Mouse (Mus musculus) limb, embryonic 10.5 days (tissue): Measurements from ENCODE around the gene Gm9903. TPM values are rescaled to one million over a fixed set of nuclear protein-coding genes. Genes with fewer than 3 reads are reported as not detected.

Source experiments
- DNase-seq: peaks from one replicate; pipeline ENCODE4 v3.0.0-alpha.2; 2017; ENCODE audit warnings: low spot score
- H3K27ac ChIP-seq: fragments of 300-500 bp; sonication (generic); 2 replicates; pipeline ENCODE4 v1.5.1; 2016; ENCODE audit warnings: mild to moderate bottlenecking
- H3K27me3 ChIP-seq: fragments of 300-500 bp; sonication (generic); 2 replicates; pipeline ENCODE4 v1.6.1; 2016; ENCODE audit warnings: low read depth, mild to moderate bottlenecking; ENCODE audit not compliant: poor library complexity, severe bottlenecking
- H3K36me3 ChIP-seq: fragments of 300-500 bp; sonication (generic); 2 replicates; pipeline ENCODE4 v1.6.1; 2016; ENCODE audit warnings: mild to moderate bottlenecking, moderate library complexity
- H3K4me1 ChIP-seq: fragments of 300-500 bp; sonication (generic); 2 replicates; pipeline ENCODE4 v1.6.1; 2016
- H3K4me3 ChIP-seq: fragments of 300-500 bp; sonication (generic); 2 replicates; pipeline ENCODE4 v1.5.1; 2016; ENCODE audit warnings: mild to moderate bottlenecking, moderate library complexity
- H3K9me3 ChIP-seq: fragments of 300-500 bp; sonication (generic); replicated peaks from 2 replicates; pipeline ENCODE4 v1.6.1; 2016; ENCODE audit warnings: mild to moderate bottlenecking
- WGBS: fragments of 180-500 bp; shearing (Covaris S2); methylation state at CpG from one replicate; pipeline ENCODE4 v1.1.7; 2016; 5-methylcytosine and 5-hydroxymethylcytosine counted together
- polyA plus RNA-seq: library from polyadenylated mRNA; unstranded; fragments of >200 nt; fragmentation: Nextera tagmentation; extraction: Ambion mirVana; gene quantifications from 2 replicates; pipeline ENCODE4 v1.2.1, GENCODE M21; 2016

Gm9903 gene
- polyA plus RNA-seq, 1 experiment from 2014 or later, result 0.91 TPM

- no peak overlapping the region for H3K27ac ChIP-seq
- no peak for DNase-seq
- 91% methylated on average over 3 of the region's 3 CpGs for WGBS
- peaks cover 34% of the 10 kb centered on the region for H3K36me3 ChIP-seq
- H3K4me3 ChIP-seq, result no peak overlapping the region
- H3K27me3 ChIP-seq, result no peaks in the 10 kb centered on the region
- no peaks in the 10 kb centered on the region for H3K9me3 ChIP-seq
- peaks cover 9% of the 10 kb centered on the region for H3K4me1 ChIP-seq
Measured at GRCm38 (mm10) chr5:33623766-33624165, 6.0 kb upstream of the Gm9903 start.

- no peaks in the 10 kb centered on the region for H3K9me3 ChIP-seq
- no peaks in the 10 kb centered on the region for H3K27me3 ChIP-seq
- H3K4me1 ChIP-seq, result peaks cover 26% of the 10 kb centered on the region
- no peak for DNase-seq
- peaks cover 22% of the 10 kb centered on the region for H3K36me3 ChIP-seq
- WGBS, result 63% methylated on average over 4 of the region's 4 CpGs
- no peak overlapping the region for H3K27ac ChIP-seq
- peak overlapping the region; percentile 76 for H3K4me3 ChIP-seq
Measured at GRCm38 (mm10) chr5:33627968-33628367, 1.8 kb upstream of the Gm9903 start.

GRCm38 (mm10) chr5:33628820-33629300 is 865 bp upstream of the Gm9903 start:
- H3K27ac ChIP-seq, result peak overlapping the region; percentile 91
- H3K36me3 ChIP-seq, result peaks cover 15% of the 10 kb centered on the region; the same call in 1 of the 2 replicates
- no peaks in the 10 kb centered on the region for H3K27me3 ChIP-seq
- DNase-seq, result peak; percentile 78
- whole genome bisulfite sequencing, result under 1% methylated on average over 24 of the region's 24 CpGs
- H3K4me1 ChIP-seq, result peaks cover 26% of the 10 kb centered on the region
- H3K9me3 ChIP-seq, result no peaks in the 10 kb centered on the region
- H3K4me3 ChIP-seq, result peak overlapping the region; percentile 76

- WGBS, result 6% methylated on average over 9 of the region's 9 CpGs
- peaks cover 17% of the 10 kb centered on the region for H3K36me3 ChIP-seq
- H3K27me3 ChIP-seq, result no peaks in the 10 kb centered on the region
- peaks cover 26% of the 10 kb centered on the region for H3K4me1 ChIP-seq
- H3K9me3 ChIP-seq, result no peaks in the 10 kb centered on the region
- H3K4me3 ChIP-seq, result peak overlapping the region; percentile 76
- DNase-seq, result no peak
- peak overlapping the region; percentile 91 for H3K27ac ChIP-seq
Measured at GRCm38 (mm10) chr5:33630061-33630460, 336 bp downstream of the Gm9903 start.

GRCm38 (mm10) chr5:33630615-33631014 is 890 bp downstream of the Gm9903 start:
- no peak for DNase-seq
- Histone ChIP-seq H3K27ac (peak overlapping the region; percentile 91; the same call in 1 of the 2 replicates), H3K36me3 (peaks cover 16% of the 10 kb centered on the region), H3K4me3 (peak overlapping the region; percentile 76), H3K9me3 (no peaks in the 10 kb centered on the region), H3K27me3 (no peaks in the 10 kb centered on the region), H3K4me1 (peaks cover 26% of the 10 kb centered on the region)
- WGBS, result 67% methylated on average over 4 of the region's 4 CpGs

- no peak for DNase-seq
- Histone ChIP-seq H3K9me3 (no peaks in the 10 kb centered on the region), H3K4me1 (peaks cover 26% of the 10 kb centered on the region), H3K36me3 (peaks cover 30% of the 10 kb centered on the region), H3K27ac (no peak overlapping the region), H3K4me3 (no peak overlapping the region), H3K27me3 (no peaks in the 10 kb centered on the region)
- 83% methylated on average over 1 of the region's 1 CpGs for WGBS
Measured at GRCm38 (mm10) chr5:33632526-33632925, 2.8 kb downstream of the Gm9903 start.

GRCm38 (mm10) chr5:33635361-33635760 is 5.6 kb downstream of the Gm9903 start:
- H3K36me3 ChIP-seq, result peaks cover 54% of the 10 kb centered on the region
- H3K4me3 ChIP-seq, result no peak overlapping the region
- no peak overlapping the region for H3K27ac ChIP-seq
- peaks cover 11% of the 10 kb centered on the region for H3K4me1 ChIP-seq
- WGBS, result 91% methylated on average over 3 of the region's 3 CpGs
- no peaks in the 10 kb centered on the region for H3K9me3 ChIP-seq
- DNase-seq, result no peak
- H3K27me3 ChIP-seq, result no peaks in the 10 kb centered on the region

GRCm38 (mm10) chr5:33637606-33638350 is 8.1 kb downstream of the Gm9903 start:
- Histone ChIP-seq H3K27me3 (no peaks in the 10 kb centered on the region), H3K9me3 (no peaks in the 10 kb centered on the region), H3K36me3 (peaks cover 79% of the 10 kb centered on the region), H3K27ac (no peak overlapping the region), H3K4me1 (no peaks in the 10 kb centered on the region), H3K4me3 (no peak overlapping the region)
- DNase-seq, result no peak
- 91% methylated on average over 3 of the region's 3 CpGs for WGBS

- DNase-seq, result no peak
Measured at GRCm38 (mm10) chr5:33638826-33639225, 9.1 kb downstream of the Gm9903 start.

GRCm38 (mm10) chr5:33640652-33641051 is 10.9 kb downstream of the Gm9903 start:
- DNase-seq, result peak; percentile 43
- H3K36me3 ChIP-seq, result peaks cover 94% of the 10 kb centered on the region
- no peak overlapping the region for H3K4me3 ChIP-seq
- H3K27ac ChIP-seq, result no peak overlapping the region
- H3K27me3 ChIP-seq, result no peaks in the 10 kb centered on the region
- no peaks in the 10 kb centered on the region for H3K4me1 ChIP-seq
- no peaks in the 10 kb centered on the region for H3K9me3 ChIP-seq
- 66% methylated on average over 3 of the region's 3 CpGs for WGBS

More at GRCm38 (mm10) chr5:33638826-33639225, 9.1 kb downstream of the Gm9903 start:
- H3K27me3 ChIP-seq, result no peaks in the 10 kb centered on the region
- H3K4me1 ChIP-seq, result no peaks in the 10 kb centered on the region
- peaks cover 89% of the 10 kb centered on the region for H3K36me3 ChIP-seq
- 68% methylated on average over 4 of the region's 4 CpGs for WGBS
- H3K9me3 ChIP-seq, result no peaks in the 10 kb centered on the region
- H3K27ac ChIP-seq, result no peak overlapping the region
- H3K4me3 ChIP-seq, result no peak overlapping the region

GRCm38 (mm10) chr5:33651017-33651416 is 21.3 kb downstream of the Gm9903 start:
- Histone ChIP-seq H3K36me3 (peaks cover 70% of the 10 kb centered on the region), H3K27ac (peak overlapping the region; percentile 99), H3K9me3 (no peaks in the 10 kb centered on the region), H3K27me3 (no peaks in the 10 kb centered on the region), H3K4me3 (peak overlapping the region; percentile 82), H3K4me1 (peaks cover 28% of the 10 kb centered on the region)
- DNase-seq, result no peak
- 20% methylated on average over 2 of the region's 2 CpGs for WGBS

- under 1% methylated on average over 11 of the region's 11 CpGs for WGBS
- H3K9me3 ChIP-seq, result no peaks in the 10 kb centered on the region
- H3K4me1 ChIP-seq, result peaks cover 33% of the 10 kb centered on the region
- peak overlapping the region; percentile 99 for H3K27ac ChIP-seq
- no peaks in the 10 kb centered on the region for H3K27me3 ChIP-seq
- H3K4me3 ChIP-seq, result peak overlapping the region; percentile 82
- no peak for DNase-seq
- H3K36me3 ChIP-seq, result peaks cover 65% of the 10 kb centered on the region
Measured at GRCm38 (mm10) chr5:33651541-33651920, 21.8 kb downstream of the Gm9903 start.

GRCm38 (mm10) chr5:33651921-33652782 is 22.4 kb downstream of the Gm9903 start, which contains the start of gene Slbp:
Gene Slbp, minus strand, starts transcription at chr5:33652574.
- DNase-seq, result peak; percentile 97
- no peaks in the 10 kb centered on the region for H3K27me3 ChIP-seq
- under 1% methylated on average over 82 of the region's 82 CpGs for WGBS
- no peaks in the 10 kb centered on the region for H3K9me3 ChIP-seq
- H3K4me3 ChIP-seq, result peak within 1 kb of the TSS; percentile 82
- peak within 1 kb of the TSS; percentile 99 for H3K27ac ChIP-seq
- H3K4me1 ChIP-seq, result peaks cover 40% of the 10 kb centered on the region
- H3K36me3 ChIP-seq, result peaks cover 58% of the 10 kb centered on the region
